24 mouse cellular contexts compared by ENCODE assay signal in genomic region chr12:37344225-37344624, GRCm38 (mm10).
DNase-seq lines count a peak whose midpoint lies in the region; ATAC-seq and TF ChIP-seq lines count a peak whose summit lies in the region.
"Had no signal": no experiment of that assay in that cellular context is flagged by ENCODE, and none has a peak within 500 bp of the region (broad histone marks: within the 10 kb centered on the region; RNA-seq: fewer than 3 reads in every experiment).

No protein-coding gene starts in this region.

- H3K9ac ChIP-seq in forebrain, embryonic 15.5 days (replicated peaks) = no peak overlapping the region
- no peak overlapping the region for H3K9ac ChIP-seq in forebrain, embryonic 11.5 days (ENCODE audit: low read length)
- no peak overlapping the region for H3K9ac ChIP-seq in limb, embryonic 14.5 days (ENCODE audit: low read depth, low read length, severe bottlenecking)
- H3K9ac ChIP-seq: embryonic facial prominence, embryonic 12.5 days; hindbrain, embryonic 15.5 days; intestine, embryonic 15.5 days; liver, postnatal 0 days had no signal

- ATAC-seq in forebrain, embryonic 15.5 days (replicated peaks) = 0 out of 2 replicates have a peak, but pooled peaks have one; percentile 32
- ATAC-seq in forebrain, embryonic 11.5 days (replicated peaks; ENCODE audit: low FRiP score) = no peak
- no peak for ATAC-seq in limb, embryonic 14.5 days (ENCODE audit: low FRiP score, low read depth)
- ATAC-seq: intestine, embryonic 15.5 days; liver, postnatal 0 days; midbrain, embryonic 16.5 days had no signal

- no peak for TF ChIP-seq POLR2A in limb, embryonic 14.5 days (IDR thresholded peaks at IDR 0.05; ENCODE audit: borderline replicate concordance, extremely low read depth, insufficient read depth, insufficient read length)

- no peak overlapping the region for H3K4me3 ChIP-seq in forebrain, embryonic 15.5 days
- no peak overlapping the region for H3K4me3 ChIP-seq in forebrain, embryonic 11.5 days (ENCODE audit: low read depth, low read length)
- H3K4me3 ChIP-seq in limb, embryonic 14.5 days (replicated peaks; ENCODE audit: low read length) = no peak overlapping the region
- H3K4me3 ChIP-seq in limb, embryonic 10.5 days = no peak overlapping the region
- H3K4me3 ChIP-seq: embryonic facial prominence, embryonic 12.5 days; erythroblast, embryonic 14.5 days; gastrocnemius, adult 2 months; heart, embryonic 10.5 days; hindbrain, embryonic 15.5 days; intestine, embryonic 15.5 days; myocyte had no signal

- H3K36me3 ChIP-seq in forebrain, embryonic 15.5 days = no peaks in the 10 kb centered on the region
- no peaks in the 10 kb centered on the region for H3K36me3 ChIP-seq in forebrain, embryonic 11.5 days (ENCODE audit: control insufficient read depth, insufficient read depth, low read length)
- no peaks in the 10 kb centered on the region for H3K36me3 ChIP-seq in limb, embryonic 14.5 days (ENCODE audit: control insufficient read depth, insufficient read depth, low read length)
- no peaks in the 10 kb centered on the region for H3K36me3 ChIP-seq in limb, embryonic 10.5 days
- H3K36me3 ChIP-seq: embryonic facial prominence, embryonic 12.5 days; heart, embryonic 10.5 days; hindbrain, embryonic 15.5 days; intestine, embryonic 15.5 days had no signal

- no peak overlapping the region for H3K27ac ChIP-seq in forebrain, embryonic 15.5 days (replicated peaks)
- no peak overlapping the region for H3K27ac ChIP-seq in forebrain, embryonic 11.5 days (ENCODE audit: low read depth, low read length)
- no peak overlapping the region for H3K27ac ChIP-seq in limb, embryonic 14.5 days (replicated peaks; ENCODE audit: low read depth, low read length)
- H3K27ac ChIP-seq in limb, embryonic 10.5 days = no peak overlapping the region
- H3K27ac ChIP-seq: embryonic facial prominence, embryonic 12.5 days; gastrocnemius, adult 2 months; heart, embryonic 10.5 days; hindbrain, embryonic 15.5 days; intestine, embryonic 15.5 days had no signal

- H3K27me3 ChIP-seq in forebrain, embryonic 15.5 days = no peaks in the 10 kb centered on the region
- H3K27me3 ChIP-seq in forebrain, embryonic 11.5 days (ENCODE audit: control insufficient read depth, insufficient read depth, low read length) = no peaks in the 10 kb centered on the region
- no peaks in the 10 kb centered on the region for H3K27me3 ChIP-seq in limb, embryonic 14.5 days (ENCODE audit: control insufficient read depth, insufficient read depth, low read length)
- H3K27me3 ChIP-seq in limb, embryonic 10.5 days (ENCODE audit: low read depth, poor library complexity, severe bottlenecking) = no peaks in the 10 kb centered on the region
- H3K27me3 ChIP-seq: embryonic facial prominence, embryonic 12.5 days; hindbrain, embryonic 15.5 days; intestine, embryonic 15.5 days had no signal

- no peaks in the 10 kb centered on the region for H3K4me1 ChIP-seq in forebrain, embryonic 15.5 days
- no peaks in the 10 kb centered on the region for H3K4me1 ChIP-seq in forebrain, embryonic 11.5 days (replicated peaks; ENCODE audit: control insufficient read depth, insufficient read depth, low read length)
- no peaks in the 10 kb centered on the region for H3K4me1 ChIP-seq in limb, embryonic 14.5 days (ENCODE audit: control insufficient read depth, insufficient read depth, low read length)
- peaks cover 4% of the 10 kb centered on the region; the same call in 1 of the 2 replicates for H3K4me1 ChIP-seq in limb, embryonic 10.5 days
- H3K4me1 ChIP-seq: embryonic facial prominence, embryonic 12.5 days; heart, embryonic 10.5 days; hindbrain, embryonic 15.5 days; intestine, embryonic 15.5 days had no signal

- H3K9me3 ChIP-seq in forebrain, embryonic 15.5 days = no peaks in the 10 kb centered on the region
- H3K9me3 ChIP-seq in forebrain, embryonic 11.5 days (ENCODE audit: control insufficient read depth, low read length) = no peaks in the 10 kb centered on the region
- no peaks in the 10 kb centered on the region for H3K9me3 ChIP-seq in limb, embryonic 14.5 days (ENCODE audit: control insufficient read depth, low read length)
- no peaks in the 10 kb centered on the region for H3K9me3 ChIP-seq in limb, embryonic 10.5 days (replicated peaks)
- H3K9me3 ChIP-seq: embryonic facial prominence, embryonic 12.5 days; heart, embryonic 10.5 days; hindbrain, embryonic 15.5 days; intestine, embryonic 15.5 days had no signal

- intact Hi-C loops in gastrocnemius, postnatal 14 days (cut with DNase I; ENCODE audit: low total_unique reads) = no loop called here

- DNase-seq in forebrain, embryonic 11.5 days (ENCODE audit: low spot score) = no peak
- peak; percentile 35 for DNase-seq in limb, embryonic 14.5 days (ENCODE audit: low spot score)
- no peak for DNase-seq in limb, embryonic 10.5 days (ENCODE audit: low spot score)
- peak; percentile 16 to 23 for DNase-seq in kidney, adult 8-10 months
- DNase-seq in kidney, postnatal 25 days = peak; percentile 30 to 43
- DNase-seq in gastrocnemius, postnatal 14 days = no peak
- DNase-seq: cerebellum, adult 18-20 months; cerebellum, postnatal 14 days; gastrocnemius, adult 2 months; heart, postnatal 4 days; liver, postnatal 0 days; lung, postnatal 14 days; right cerebral cortex, adult 18-20 months; right cerebral cortex, postnatal 4 days; thymus, postnatal 14 days had no signal

- WGBS in forebrain, embryonic 15.5 days = 28% methylated on average over 5 of the region's 5 CpGs
- 73% methylated on average over 5 of the region's 5 CpGs for WGBS in forebrain, embryonic 11.5 days
- WGBS in limb, embryonic 14.5 days = 61% methylated on average over 5 of the region's 5 CpGs
- 82% methylated on average over 5 of the region's 5 CpGs for WGBS in limb, embryonic 10.5 days

- no peak overlapping the region for H3K4me2 ChIP-seq in forebrain, embryonic 15.5 days (replicated peaks)
- H3K4me2 ChIP-seq in forebrain, embryonic 11.5 days (ENCODE audit: low read depth, low read length, severe bottlenecking) = no peak overlapping the region
- H3K4me2 ChIP-seq in limb, embryonic 14.5 days (replicated peaks; ENCODE audit: low read depth, low read length, severe bottlenecking) = no peak overlapping the region
- H3K4me2 ChIP-seq: embryonic facial prominence, embryonic 12.5 days; hindbrain, embryonic 15.5 days; intestine, embryonic 15.5 days; liver, embryonic 11.5 days had no signal

Comparison
In these comparisons a context has a peak if more than half of its experiments do, and no peak if none do; other contexts are left out.
1. DNase-seq: peak in limb, embryonic 14.5 days (single experiment), kidney, adult 8-10 months (2 of 2) and kidney, postnatal 25 days (2 of 2); none in forebrain, embryonic 11.5 days (single experiment), limb, embryonic 10.5 days (single experiment) and gastrocnemius, postnatal 14 days (single experiment).